Mouse (Mus musculus): ENCODE results near the gene Gnl2.

Gnl2 gene

DNA sequence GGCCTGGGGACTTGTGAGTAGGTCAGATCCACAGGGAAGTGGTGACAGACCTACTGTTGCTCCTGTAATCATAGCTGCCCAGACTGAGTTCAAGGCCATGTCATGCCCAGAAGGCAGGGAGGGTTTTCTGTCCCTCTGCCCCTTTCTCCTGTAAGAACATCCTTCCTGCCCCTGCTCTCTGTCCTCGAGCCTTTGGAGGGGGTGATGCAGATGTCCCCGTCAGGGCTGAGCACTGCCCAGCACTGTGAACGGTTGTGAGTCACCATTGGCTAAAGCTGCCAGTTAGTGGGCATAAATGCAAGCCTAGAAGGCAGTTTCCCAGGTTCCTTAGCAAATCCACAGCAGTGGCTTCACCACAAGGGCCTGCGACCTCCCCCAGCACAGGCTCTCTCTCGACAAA, 76.6 kb downstream of the Gnl2 start:
- DNase-seq: no peak

DNA sequence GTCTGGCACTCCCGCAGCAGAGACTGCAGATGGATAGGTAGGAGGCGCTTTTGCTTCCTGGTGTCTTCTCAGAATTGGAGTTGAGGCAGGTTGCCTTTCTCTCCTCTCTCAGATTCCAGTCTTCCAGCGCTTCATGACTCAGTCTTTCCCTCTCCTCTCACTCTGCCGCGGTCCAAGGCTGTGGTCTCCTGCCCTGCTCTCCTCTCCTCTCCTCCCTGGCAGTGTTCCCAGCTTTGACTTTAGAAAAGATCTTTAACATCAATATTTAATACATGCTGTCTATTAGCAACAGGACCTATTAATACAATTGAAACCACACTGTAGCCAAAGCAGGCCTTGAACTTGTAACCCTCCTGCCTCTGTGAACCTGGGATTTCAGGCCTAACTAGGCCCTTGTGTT, 79.7 kb downstream of the Gnl2 start:
- DNase-seq: no peak

DNA sequence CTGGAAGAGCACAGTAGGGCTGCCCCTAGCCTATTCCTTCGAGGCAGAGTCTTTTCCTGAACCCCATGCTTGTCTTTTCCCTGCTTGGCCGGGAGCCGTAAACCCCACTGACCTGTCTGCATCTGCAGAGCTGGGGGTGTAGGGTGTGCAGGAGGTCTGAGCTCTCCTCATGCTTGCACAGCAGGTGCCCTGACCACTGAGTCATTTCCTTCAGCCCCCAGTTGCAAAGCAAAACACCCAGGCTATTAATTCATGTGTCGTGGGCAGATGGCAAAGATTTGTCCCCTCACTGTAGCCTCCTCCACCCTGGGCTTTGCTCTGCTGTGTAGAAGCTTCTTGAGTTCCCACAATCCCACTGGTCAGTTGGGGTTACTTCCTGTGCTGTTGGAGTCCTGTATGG, 81.0 kb downstream of the Gnl2 start:
- DNase-seq: no peak

DNA sequence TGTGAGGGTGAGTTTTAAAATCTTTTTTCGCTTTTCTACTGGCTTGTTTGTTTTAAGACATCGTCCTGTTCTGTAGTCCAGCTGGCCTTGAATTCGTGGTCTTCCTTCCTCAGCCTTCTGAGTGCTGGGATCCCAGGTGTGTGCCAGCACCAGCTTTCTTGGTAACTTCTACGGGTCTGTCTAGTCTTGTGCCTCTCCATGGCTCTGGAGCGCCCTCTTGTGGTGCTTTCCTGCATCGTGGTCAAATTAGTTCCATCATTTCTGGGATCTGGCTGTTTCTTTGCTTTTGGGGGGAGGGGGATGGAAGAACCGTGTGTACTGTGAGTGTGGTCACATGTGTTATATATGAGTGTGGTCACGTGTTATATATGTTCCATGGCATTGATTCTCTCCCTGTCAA, 83.1 kb downstream of the Gnl2 start:
- DNase-seq: peak; percentile 59

DNA sequence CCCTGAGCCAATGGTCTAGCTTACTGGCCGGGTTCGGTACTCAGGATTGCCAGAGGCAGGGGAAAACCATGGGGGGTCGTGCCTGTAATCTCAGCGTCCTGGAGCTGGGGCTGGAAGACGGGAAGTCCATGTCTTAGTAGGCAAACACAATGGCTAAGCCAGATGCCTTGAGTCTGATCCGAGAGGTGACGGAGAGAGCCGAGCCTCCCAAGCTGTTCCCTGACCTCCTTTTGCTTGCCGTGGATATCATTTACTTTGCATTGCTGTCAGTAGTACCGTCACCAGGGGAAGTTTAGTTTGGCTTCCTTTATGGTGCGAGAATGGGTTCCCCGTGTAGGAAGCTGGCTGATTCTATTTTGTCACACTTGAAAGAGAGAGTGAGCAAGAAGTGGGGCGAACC, 84.9 kb downstream of the Gnl2 start:
- no peak for DNase-seq
